Mouse (Mus musculus) neural tube, embryonic 13.5 days (tissue): Measurements from ENCODE around the gene Gbe1. TPM values are rescaled to one million over a fixed set of nuclear protein-coding genes. Genes with fewer than 3 reads are reported as not detected.

Experiments
- ATAC-seq: fragments of 200-750 bp; cut with Nextera tagmentation; 2 replicates; pipeline ENCODE4 v1.8.0; 2017; ENCODE audit warnings: low read depth, mild to moderate bottlenecking, moderate TSS enrichment, moderate library complexity
- H3K27ac ChIP-seq: fragments of 300-500 bp; sonication (generic); replicated peaks from 2 replicates; pipeline ENCODE4 v1.5.1; 2015; ENCODE audit warnings: moderate library complexity, mild to moderate bottlenecking, inconsistent platforms
- H3K27me3 ChIP-seq: fragments of 300-500 bp; sonication (generic); 2 replicates; pipeline ENCODE4 v1.6.1; 2015; ENCODE audit warnings: mild to moderate bottlenecking, inconsistent platforms
- H3K36me3 ChIP-seq: fragments of 300-500 bp; sonication (generic); 2 replicates; pipeline ENCODE4 v1.6.1; 2015; ENCODE audit warnings: mild to moderate bottlenecking, inconsistent platforms
- H3K4me1 ChIP-seq: fragments of 300-500 bp; sonication (generic); replicated peaks from 2 replicates; pipeline ENCODE4 v1.6.1; 2015; ENCODE audit warnings: inconsistent platforms
- H3K4me2 ChIP-seq: fragments of 300-500 bp; sonication (generic); 2 replicates; pipeline ENCODE4 v1.6.1; 2015; ENCODE audit warnings: inconsistent platforms, mild to moderate bottlenecking, moderate library complexity
- H3K4me3 ChIP-seq: fragments of 300-500 bp; sonication (generic); 2 replicates; pipeline ENCODE4 v1.5.1; 2015; ENCODE audit warnings: mild to moderate bottlenecking, inconsistent platforms
- H3K9ac ChIP-seq: fragments of 300-500 bp; sonication (generic); 2 replicates; pipeline ENCODE4 v1.6.1; 2015; ENCODE audit warnings: moderate library complexity, mild to moderate bottlenecking, inconsistent platforms
- H3K9me3 ChIP-seq: fragments of 300-500 bp; sonication (generic); 2 replicates; pipeline ENCODE4 v1.6.1; 2016; ENCODE audit warnings: inconsistent platforms
- WGBS: fragments of 180-500 bp; shearing (Covaris S2); methylation state at CpG from one replicate; pipeline ENCODE4 v1.1.7; 2015; 5-methylcytosine and 5-hydroxymethylcytosine counted together
- polyA plus RNA-seq: library from polyadenylated mRNA; unstranded; fragments of >200 nt; fragmentation: Nextera tagmentation; extraction: Ambion mirVana; gene quantifications from 2 replicates; pipeline ENCODE4 v1.2.1, GENCODE M21; 2015

The Gbe1 gene
- polyA plus RNA-seq, 1 experiment from 2014 or later, result 13.5 TPM

DNA sequence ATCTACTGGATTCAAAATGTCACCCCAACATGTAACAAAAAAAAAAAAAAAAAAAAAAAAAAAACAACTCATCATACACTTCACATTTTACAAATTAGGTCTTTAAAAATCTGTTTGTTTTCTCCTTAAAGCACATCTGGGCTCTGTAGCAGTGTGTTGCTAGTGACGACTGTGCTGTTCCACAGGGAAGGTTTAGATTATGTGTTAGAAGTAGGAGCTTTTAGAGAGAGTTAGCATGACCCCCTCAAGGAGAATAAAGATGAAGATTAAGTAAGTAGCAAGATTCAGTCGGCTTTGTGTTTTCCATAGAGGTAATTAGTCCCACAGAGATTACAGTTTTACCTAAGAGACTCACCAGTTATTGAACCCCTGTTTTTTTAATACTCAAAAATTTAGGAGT, 16.3 kb downstream of the Gbe1 start:
- no peak overlapping the region for H3K4me2 ChIP-seq
- H3K36me3 ChIP-seq, result no peaks in the 10 kb centered on the region
- 83% methylated on average over 2 of the region's 2 CpGs for WGBS
- no peak overlapping the region for H3K4me3 ChIP-seq
- H3K4me1 ChIP-seq, result no peaks in the 10 kb centered on the region
- no peaks in the 10 kb centered on the region for H3K9me3 ChIP-seq
- no peaks in the 10 kb centered on the region for H3K27me3 ChIP-seq
- ATAC-seq, result no peak
- no peak overlapping the region for H3K9ac ChIP-seq
- no peak overlapping the region for H3K27ac ChIP-seq

- ATAC-seq, result no peak
- WGBS, result 92% methylated on average over 10 of the region's 10 CpGs
- H3K36me3 ChIP-seq, result no peaks in the 10 kb centered on the region
- no peaks in the 10 kb centered on the region for H3K9me3 ChIP-seq
- H3K27me3 ChIP-seq, result no peaks in the 10 kb centered on the region
- H3K9ac ChIP-seq, result no peak overlapping the region
- no peak overlapping the region for H3K4me3 ChIP-seq
- no peak overlapping the region for H3K4me2 ChIP-seq
- no peak overlapping the region for H3K27ac ChIP-seq
- H3K4me1 ChIP-seq, result no peaks in the 10 kb centered on the region
Observed at GRCm38 (mm10) chr16:70330626-70331275, 17.0 kb downstream of the Gbe1 start.

- Histone ChIP-seq H3K9me3 (no peaks in the 10 kb centered on the region), H3K4me2 (no peak overlapping the region), H3K4me1 (no peaks in the 10 kb centered on the region), H3K36me3 (no peaks in the 10 kb centered on the region), H3K27ac (no peak overlapping the region), H3K9ac (no peak overlapping the region), H3K27me3 (no peaks in the 10 kb centered on the region), H3K4me3 (no peak overlapping the region)
- ATAC-seq, result no peak
- WGBS, result 95% methylated on average over 5 of the region's 5 CpGs
Observed at GRCm38 (mm10) chr16:70334812-70335211, 21.1 kb downstream of the Gbe1 start.

DNA sequence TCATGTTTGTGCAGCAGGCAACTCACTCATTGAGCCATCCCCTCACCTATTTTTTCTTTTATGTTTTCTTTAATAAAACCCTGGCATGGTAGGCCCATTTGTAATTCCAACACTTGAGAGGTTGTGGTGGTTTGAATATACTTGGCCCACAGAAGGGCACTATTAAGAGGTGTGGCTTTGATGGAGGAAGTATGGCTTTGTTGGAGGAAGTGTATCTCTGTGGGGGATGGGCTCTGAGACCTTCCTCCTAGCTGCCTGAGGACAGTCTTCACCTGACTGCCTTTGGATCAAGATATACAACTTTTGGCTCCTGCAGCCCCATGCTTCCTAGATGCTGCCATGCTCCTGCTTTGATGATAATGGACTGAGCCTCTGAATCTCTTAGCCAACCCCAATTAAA, 21.7 kb downstream of the Gbe1 start:
- H3K27me3 ChIP-seq, result no peaks in the 10 kb centered on the region
- no peak overlapping the region for H3K4me2 ChIP-seq
- no peak overlapping the region for H3K27ac ChIP-seq
- no peak overlapping the region for H3K4me3 ChIP-seq
- H3K4me1 ChIP-seq, result no peaks in the 10 kb centered on the region
- ATAC-seq, result no peak
- no peaks in the 10 kb centered on the region for H3K9me3 ChIP-seq
- H3K36me3 ChIP-seq, result no peaks in the 10 kb centered on the region
- H3K9ac ChIP-seq, result no peak overlapping the region

DNA sequence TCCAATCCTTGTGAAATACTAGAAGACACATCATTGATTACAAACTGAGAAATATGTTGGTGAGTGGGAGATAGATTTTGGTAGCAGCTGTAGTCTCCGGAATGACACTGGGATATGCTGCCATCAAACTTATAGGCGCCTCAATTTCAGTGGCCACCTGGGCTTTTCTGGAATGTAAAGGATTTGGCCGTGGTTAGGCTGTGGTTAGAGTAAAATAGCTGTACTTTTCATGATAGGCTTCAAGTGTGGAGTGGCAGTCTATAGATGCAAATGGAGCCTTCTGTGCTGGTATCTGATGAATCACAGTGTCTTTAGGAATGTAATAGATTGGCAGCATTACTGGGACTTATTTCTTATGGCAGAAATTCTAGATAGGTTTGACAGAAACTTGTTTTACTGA, 23.9 kb downstream of the Gbe1 start:
- Histone ChIP-seq H3K27ac (no peak overlapping the region), H3K27me3 (no peaks in the 10 kb centered on the region), H3K4me3 (no peak overlapping the region), H3K4me1 (no peaks in the 10 kb centered on the region), H3K9me3 (no peaks in the 10 kb centered on the region), H3K9ac (no peak overlapping the region), H3K36me3 (no peaks in the 10 kb centered on the region), H3K4me2 (no peak overlapping the region)
- ATAC-seq, result no peak
- 86% methylated on average over 3 of the region's 3 CpGs for WGBS

GRCm38 (mm10) chr16:70344496-70344895, 30.7 kb downstream of the Gbe1 start:
- Histone ChIP-seq H3K9me3 (no peaks in the 10 kb centered on the region), H3K4me2 (no peak overlapping the region), H3K27me3 (no peaks in the 10 kb centered on the region), H3K4me3 (no peak overlapping the region), H3K36me3 (no peaks in the 10 kb centered on the region), H3K4me1 (no peaks in the 10 kb centered on the region), H3K27ac (no peak overlapping the region), H3K9ac (no peak overlapping the region)
- no peak for ATAC-seq
- WGBS, result 73% methylated on average over 1 of the region's 1 CpGs

DNA sequence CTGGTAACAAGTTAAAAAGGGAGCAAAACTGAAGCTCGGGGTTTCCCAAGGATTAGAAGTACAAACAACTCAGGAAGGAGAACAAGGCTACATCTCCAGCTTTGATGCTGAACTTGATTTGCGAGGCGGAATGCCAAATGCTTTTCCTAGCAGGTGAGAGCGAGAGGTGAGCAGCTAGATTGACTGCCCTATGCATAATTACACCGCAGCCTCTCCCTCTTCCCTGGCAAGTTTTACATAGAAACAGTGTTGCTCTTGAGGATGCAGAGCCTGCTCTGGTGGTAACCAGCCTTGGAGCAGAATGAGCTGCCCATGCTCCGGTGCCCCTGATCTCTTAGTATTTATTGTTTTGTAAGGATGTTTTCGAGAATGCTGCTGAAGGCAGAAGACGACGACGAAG, 31.9 kb downstream of the Gbe1 start:
- Histone ChIP-seq H3K9me3 (no peaks in the 10 kb centered on the region), H3K27ac (no peak overlapping the region), H3K4me3 (no peak overlapping the region), H3K27me3 (no peaks in the 10 kb centered on the region), H3K4me1 (no peaks in the 10 kb centered on the region), H3K36me3 (no peaks in the 10 kb centered on the region), H3K9ac (no peak overlapping the region), H3K4me2 (no peak overlapping the region)
- ATAC-seq, result no peak
- 66% methylated on average over 10 of the region's 10 CpGs for WGBS

DNA sequence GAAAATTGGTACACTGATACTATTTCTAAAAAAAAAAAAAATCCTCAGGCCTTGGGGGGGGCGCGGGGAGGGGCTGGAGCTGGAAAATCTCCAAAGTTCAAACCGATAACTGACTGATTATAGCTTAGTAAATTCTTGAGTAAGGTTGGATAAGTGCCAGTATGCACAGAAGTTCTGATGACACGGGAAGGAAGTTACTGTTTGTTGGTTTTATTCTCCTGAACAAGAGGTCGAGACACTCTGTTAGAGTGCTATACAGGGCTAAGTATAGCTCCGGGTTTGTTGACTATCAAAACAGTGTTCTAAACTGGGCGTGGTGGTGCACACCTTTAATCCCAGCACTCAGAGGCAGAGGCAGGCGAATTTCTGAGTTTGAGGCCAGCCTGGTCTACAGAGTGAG, 36.3 kb downstream of the Gbe1 start:
- no peak overlapping the region for H3K27ac ChIP-seq
- no peak overlapping the region for H3K9ac ChIP-seq
- H3K27me3 ChIP-seq, result no peaks in the 10 kb centered on the region
- WGBS, result 89% methylated on average over 8 of the region's 8 CpGs
- H3K4me2 ChIP-seq, result no peak overlapping the region
- no peaks in the 10 kb centered on the region for H3K9me3 ChIP-seq
- no peaks in the 10 kb centered on the region for H3K36me3 ChIP-seq
- peaks cover 6% of the 10 kb centered on the region; the same call in 1 of the 2 replicates for H3K4me1 ChIP-seq
- H3K4me3 ChIP-seq, result no peak overlapping the region
- ATAC-seq, result no peak

- peak; percentile 83 for ATAC-seq
- peak overlapping the region; percentile 9; the same call in 1 of the 2 replicates for H3K4me2 ChIP-seq
- no peaks in the 10 kb centered on the region for H3K9me3 ChIP-seq
- H3K27ac ChIP-seq, result peak overlapping the region; percentile 50; the same call in 1 of the 2 replicates
- H3K27me3 ChIP-seq, result no peaks in the 10 kb centered on the region
- 45% methylated on average over 11 of the region's 11 CpGs for WGBS
- H3K4me3 ChIP-seq, result no peak overlapping the region
- peaks cover 6% of the 10 kb centered on the region; the same call in 1 of the 2 replicates for H3K4me1 ChIP-seq
- 0 out of 2 replicates have a peak overlapping the region, but pooled peaks have one; percentile 10 for H3K9ac ChIP-seq
- no peaks in the 10 kb centered on the region for H3K36me3 ChIP-seq
Observed at GRCm38 (mm10) chr16:70351641-70352280, 38.0 kb downstream of the Gbe1 start.

GRCm38 (mm10) chr16:70352571-70352970, 38.8 kb downstream of the Gbe1 start:
- 70% methylated on average over 3 of the region's 3 CpGs for WGBS
- Histone ChIP-seq H3K27me3 (no peaks in the 10 kb centered on the region), H3K9ac (no peak overlapping the region), H3K27ac (no peak overlapping the region), H3K4me2 (no peak overlapping the region), H3K4me1 (peaks cover 6% of the 10 kb centered on the region; the same call in 1 of the 2 replicates), H3K4me3 (no peak overlapping the region), H3K36me3 (no peaks in the 10 kb centered on the region), H3K9me3 (no peaks in the 10 kb centered on the region)
- no peak for ATAC-seq

- Histone ChIP-seq H3K27ac (no peak overlapping the region), H3K9ac (no peak overlapping the region), H3K4me1 (peaks cover 6% of the 10 kb centered on the region; the same call in 1 of the 2 replicates), H3K9me3 (no peaks in the 10 kb centered on the region), H3K4me3 (no peak overlapping the region), H3K36me3 (no peaks in the 10 kb centered on the region), H3K4me2 (no peak overlapping the region), H3K27me3 (no peaks in the 10 kb centered on the region)
- 37% methylated on average over 2 of the region's 2 CpGs for WGBS
- ATAC-seq, result no peak
Observed at GRCm38 (mm10) chr16:70353058-70353457, 39.3 kb downstream of the Gbe1 start.

GRCm38 (mm10) chr16:70358326-70358725, 44.6 kb downstream of the Gbe1 start:
- H3K4me2 ChIP-seq, result no peak overlapping the region
- no peaks in the 10 kb centered on the region for H3K4me1 ChIP-seq
- no peak overlapping the region for H3K27ac ChIP-seq
- H3K27me3 ChIP-seq, result no peaks in the 10 kb centered on the region
- H3K9me3 ChIP-seq, result peaks cover 6% of the 10 kb centered on the region; the same call in 1 of the 2 replicates
- peaks cover 4% of the 10 kb centered on the region; the same call in 1 of the 2 replicates for H3K36me3 ChIP-seq
- H3K9ac ChIP-seq, result no peak overlapping the region
- H3K4me3 ChIP-seq, result no peak overlapping the region
- 94% methylated on average over 6 of the region's 6 CpGs for WGBS
- ATAC-seq, result no peak
